Mouse (Mus musculus) ES-E14 (cell line): ENCODE measurements at regions not wholly inside any gene's neighbourhood (a gene's known extent, or its start where the extent isn't known, plus 50 kb on each side); places are given as distances from the start of the nearest gene placed in this dataset.

Source experiments
- DNase-seq: peaks from one replicate; pipeline ENCODE4 v3.0.0-alpha.2; 2013; ENCODE audit warnings: low read depth, low spot score
- H3K27ac ChIP-seq: 2 replicates; pipeline ENCODE4 v1.5.1; 2012; ENCODE audit warnings: low read depth, mild to moderate bottlenecking, low read length, moderate library complexity, mixed read lengths; ENCODE audit not compliant: poor library complexity, insufficient read depth, severe bottlenecking
- H3K36me3 ChIP-seq: 2 replicates; pipeline ENCODE4 v1.6.1; 2012; ENCODE audit warnings: mild to moderate bottlenecking, low read length, moderate library complexity, mixed read lengths; ENCODE audit not compliant: control insufficient read depth, poor library complexity, insufficient read depth, severe bottlenecking
- H3K4me1 ChIP-seq, 2 experiments: fragments of 150-350 bp in 1 of 2; sonication (generic) in 1 of 2; 2 replicates each; pipeline ENCODE4 v1.6.1; 2012; ENCODE audit warnings: low read length in 2 of 2, mild to moderate bottlenecking in 1 of 2, mixed read lengths in 1 of 2; ENCODE audit not compliant: control insufficient read depth in 2 of 2, insufficient read depth in 2 of 2, poor library complexity in 1 of 2
- H3K4me3 ChIP-seq, 2 experiments: fragments of 150-350 bp in 1 of 2; sonication (generic) in 1 of 2; 2 replicates each; pipeline ENCODE4 v1.5.1; 2012; ENCODE audit warnings: low read length in 2 of 2, low read depth in 1 of 2, mild to moderate bottlenecking in 1 of 2, mixed read lengths in 1 of 2; ENCODE audit not compliant: insufficient read depth in 1 of 2, poor library complexity in 1 of 2, severe bottlenecking in 1 of 2
- H3K9ac ChIP-seq: 2 replicates; pipeline ENCODE4 v1.6.1; 2012; ENCODE audit warnings: low read depth, mild to moderate bottlenecking, low read length, mixed read lengths; ENCODE audit not compliant: poor library complexity, insufficient read depth, severe bottlenecking
- H3K9me3 ChIP-seq: fragments of 150-350 bp; sonication (generic); 2 replicates; pipeline ENCODE4 v1.6.1; 2012; ENCODE audit warnings: low read depth, mild to moderate bottlenecking, low read length; ENCODE audit not compliant: control insufficient read depth, insufficient read depth
- CHD2 ChIP-seq: IDR thresholded peaks from 2 replicates; pipeline ENCODE4 v1.6.1; 2014; ENCODE audit warnings: mild to moderate bottlenecking, low read depth, low read length, inconsistent platforms
- HCFC1 ChIP-seq: IDR thresholded peaks from 2 replicates; pipeline ENCODE4 v1.6.1; 2012; ENCODE audit warnings: low read length, inconsistent platforms, borderline replicate concordance; ENCODE audit not compliant: insufficient read depth
- MAFK ChIP-seq: IDR thresholded peaks from 2 replicates; pipeline ENCODE4 v1.6.1; 2014; ENCODE audit warnings: mild to moderate bottlenecking, low read depth, low read length, inconsistent platforms; ENCODE audit not compliant: insufficient read depth
- ZC3H11A ChIP-seq: IDR thresholded peaks from 2 replicates; pipeline ENCODE4 v1.6.1; 2012; ENCODE audit warnings: low read depth, mild to moderate bottlenecking, inconsistent platforms, low read length, borderline replicate concordance
- ZNF384 ChIP-seq: IDR thresholded peaks from 2 replicates; pipeline ENCODE4 v1.6.1; 2012; ENCODE audit warnings: low read depth, low read length, inconsistent platforms
- in situ Hi-C, 2 experiments: fragments of 600-800 bp; cut with MboI; formaldehyde crosslinking; loops; one replicate each; pipeline ENCODE4 v1.15.1; 2025; ENCODE audit warnings: low sequenced_read_pairs in 2 of 2, inconsistent platforms in 1 of 2; ENCODE audit not compliant: unreplicated experiment in 2 of 2

DNA sequence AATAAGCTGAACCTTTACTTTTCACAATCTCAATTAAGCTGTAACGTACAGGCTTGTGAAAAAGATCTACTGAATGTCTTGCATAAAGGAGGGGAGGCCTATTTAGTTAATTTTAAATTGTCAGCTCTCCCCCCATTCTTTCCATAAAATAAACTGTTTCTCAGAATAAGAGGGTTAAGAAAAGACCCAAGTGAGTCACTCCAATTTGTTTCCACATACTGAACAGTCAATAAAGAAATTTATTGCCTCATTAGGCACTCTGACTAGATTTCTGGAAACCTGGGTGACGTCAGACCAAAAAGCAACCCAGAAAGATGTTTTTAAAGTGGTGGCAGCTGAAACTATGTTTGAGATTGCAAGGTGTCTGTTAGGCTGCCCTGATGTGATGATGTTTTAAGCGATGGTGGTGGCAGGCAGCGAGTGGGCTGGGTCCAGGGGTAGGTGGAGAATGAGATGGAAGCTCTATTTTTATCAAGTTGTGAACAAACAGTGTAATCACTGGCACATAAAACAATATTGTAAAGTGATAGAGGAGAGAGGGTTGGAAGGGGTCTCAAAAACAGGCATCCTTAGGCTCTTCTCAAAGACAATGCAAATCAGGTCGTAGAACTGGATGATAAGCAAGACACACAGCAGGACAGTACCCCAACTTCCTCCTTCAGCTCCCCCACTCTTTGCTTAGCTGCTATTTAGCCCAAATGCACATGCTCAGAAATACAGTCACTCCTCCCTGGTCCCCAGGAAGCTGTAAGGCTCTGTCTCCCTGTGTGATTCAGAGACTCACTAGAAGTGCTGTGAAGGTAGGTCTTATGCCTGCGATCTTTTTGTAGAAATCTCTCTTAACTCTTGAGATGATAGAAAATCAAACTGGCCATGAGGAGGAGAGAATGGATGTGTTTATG, 288.0 kb downstream of the Usp25 start:
- H3K9ac ChIP-seq = no peak overlapping the region
- H3K27ac ChIP-seq = no peak overlapping the region
- no peak for DNase-seq
- no peaks in the 10 kb centered on the region for H3K36me3 ChIP-seq
- in situ Hi-C loops = no loop called here
- no peak overlapping the region for H3K4me3 ChIP-seq
- no peaks in the 10 kb centered on the region for H3K4me1 ChIP-seq
- no peaks in the 10 kb centered on the region for H3K9me3 ChIP-seq
- TF ChIP-seq CHD2 (no peak), MAFK (no peak), ZC3H11A (no peak)

DNA sequence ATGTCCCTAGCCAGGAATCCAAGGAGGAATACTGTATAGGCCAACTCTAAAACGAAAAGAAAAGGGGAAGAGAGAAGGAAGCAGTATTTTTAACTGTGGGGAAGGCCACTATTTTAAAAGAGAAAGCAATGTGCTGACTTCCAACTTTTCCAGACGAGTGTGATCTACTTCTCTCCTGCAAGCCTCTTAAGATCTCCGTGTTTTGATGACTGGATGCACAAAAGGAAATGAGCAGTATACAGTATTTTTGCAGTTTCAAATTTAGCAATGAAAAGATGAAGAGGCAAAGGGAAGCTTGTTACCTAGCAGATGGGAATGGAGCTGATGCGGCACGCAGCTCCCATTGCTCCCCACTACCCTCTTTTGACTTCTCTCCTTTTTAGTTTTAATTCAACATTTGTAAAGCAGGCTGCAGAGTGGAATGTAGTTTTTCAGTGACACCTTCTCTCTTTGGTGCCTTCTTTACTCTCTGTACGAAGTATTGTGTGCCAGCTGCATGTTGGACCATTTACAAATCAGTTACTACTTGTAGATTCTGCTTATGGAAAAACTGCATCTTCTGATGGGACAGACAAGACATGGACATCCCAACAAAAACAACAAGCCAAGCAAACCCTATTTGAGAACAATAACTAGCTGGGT, 287.2 kb downstream of the Usp25 start:
- Histone ChIP-seq H3K4me1 (no peaks in the 10 kb centered on the region), H3K36me3 (no peaks in the 10 kb centered on the region), H3K4me3 (no peak overlapping the region), H3K9ac (no peak overlapping the region), H3K27ac (no peak overlapping the region), H3K9me3 (no peaks in the 10 kb centered on the region)
- in situ Hi-C loops = no loop called here
- TF ChIP-seq ZNF384 (no peak), HCFC1 (no peak), ZC3H11A (no peak), CHD2 (no peak), MAFK (no peak)
- no peak for DNase-seq

DNA sequence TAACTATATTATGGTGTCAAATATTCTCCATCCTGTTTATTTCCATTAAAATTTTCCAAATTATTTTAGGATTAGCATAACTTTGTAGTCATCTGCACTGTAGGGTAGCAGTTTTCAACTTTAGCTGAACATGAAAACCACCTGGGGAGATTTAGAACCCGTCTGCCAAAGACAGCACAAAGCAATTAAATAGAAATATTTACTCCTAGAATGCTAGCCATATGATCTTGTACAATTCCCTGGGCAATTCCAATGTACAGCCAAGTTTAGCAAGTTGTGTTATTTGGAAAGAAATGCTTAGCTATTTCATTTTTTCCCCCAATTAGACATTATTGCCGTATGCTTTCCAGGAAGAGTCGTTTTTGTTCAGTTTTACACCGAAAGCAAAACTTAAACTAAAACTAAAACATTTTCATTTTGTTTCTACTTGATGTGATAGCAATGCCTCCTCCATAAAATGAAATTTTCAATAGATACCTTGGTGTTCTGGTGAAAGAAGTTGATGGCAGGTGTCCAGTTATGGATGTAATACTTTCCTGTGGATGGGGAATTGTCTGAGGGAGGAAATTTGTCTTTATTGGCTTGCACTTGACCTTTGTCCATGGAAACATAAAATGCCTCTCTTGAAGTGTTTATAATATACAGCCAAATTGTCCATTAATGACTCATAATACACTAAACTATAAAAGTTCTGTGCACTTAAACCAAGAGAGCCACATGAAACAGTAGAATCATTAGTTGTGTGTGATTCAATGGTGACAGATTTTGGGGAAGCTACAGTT, 282.3 kb downstream of the Usp25 start:
- H3K27ac ChIP-seq = no peak overlapping the region
- H3K4me3 ChIP-seq = no peak overlapping the region
- H3K4me1 ChIP-seq = no peaks in the 10 kb centered on the region
- H3K9ac ChIP-seq = no peak overlapping the region
- in situ Hi-C loops = no loop called here
- no peak for DNase-seq
- H3K9me3 ChIP-seq = no peaks in the 10 kb centered on the region
- TF ChIP-seq CHD2 = no peak
- TF ChIP-seq ZNF384 = no peak
- TF ChIP-seq ZC3H11A = no peak
- TF ChIP-seq HCFC1 = no peak
- TF ChIP-seq MAFK = no peak
- no peaks in the 10 kb centered on the region for H3K36me3 ChIP-seq

DNA sequence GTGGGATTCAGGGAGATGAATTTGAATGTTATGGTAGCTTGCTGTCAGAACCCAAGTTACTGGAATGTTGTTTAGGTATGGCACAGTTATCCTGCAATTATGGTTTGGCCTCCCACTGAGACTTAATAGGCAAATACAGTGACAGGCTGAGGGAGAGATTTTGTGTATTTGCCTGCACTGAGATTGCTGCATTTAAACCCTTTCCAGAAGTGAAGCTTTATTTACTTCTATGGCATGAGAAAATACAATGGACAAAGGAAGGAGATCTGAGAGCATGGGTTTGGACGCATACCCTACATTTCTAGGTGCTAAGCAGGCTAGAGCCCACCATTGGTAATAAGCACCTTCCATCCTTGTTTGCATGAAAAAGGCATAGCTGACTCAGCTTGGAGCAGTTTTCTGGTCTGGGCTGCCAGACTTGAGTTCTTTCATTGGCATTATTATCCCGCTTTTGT, 278.8 kb downstream of the Usp25 start:
- in situ Hi-C loops = no loop called here
- no peak for DNase-seq
- TF ChIP-seq MAFK = no peak
- no peak for TF ChIP-seq HCFC1
- TF ChIP-seq CHD2 = no peak
- TF ChIP-seq ZNF384 = no peak
- TF ChIP-seq ZC3H11A = no peak
- no peak overlapping the region for H3K9ac ChIP-seq
- no peaks in the 10 kb centered on the region for H3K4me1 ChIP-seq
- no peaks in the 10 kb centered on the region for H3K36me3 ChIP-seq
- H3K9me3 ChIP-seq = no peaks in the 10 kb centered on the region
- no peak overlapping the region for H3K27ac ChIP-seq
- no peak overlapping the region for H3K4me3 ChIP-seq
